Mouse (Mus musculus): Measurements from ENCODE around the gene Sohlh1.

- no peak for TF ChIP-seq CTCF (IDR thresholded peaks at IDR 0.05; ENCODE audit: insufficient read depth, low read length)
- TF ChIP-seq POLR2A (IDR thresholded peaks at IDR 0.05; ENCODE audit: borderline replicate concordance, extremely low read depth, low read depth, low read length) = no peak
Measured at GRCm38 (mm10) chr2:25863337-25864131, 16.5 kb upstream of the Sohlh1 start, which contains the start of gene Kcnt1.

All from lung, adult 2 months (tissue).